Mouse (Mus musculus): ENCODE measurements around the gene Coro2b.

Gene Coro2b

DNA sequence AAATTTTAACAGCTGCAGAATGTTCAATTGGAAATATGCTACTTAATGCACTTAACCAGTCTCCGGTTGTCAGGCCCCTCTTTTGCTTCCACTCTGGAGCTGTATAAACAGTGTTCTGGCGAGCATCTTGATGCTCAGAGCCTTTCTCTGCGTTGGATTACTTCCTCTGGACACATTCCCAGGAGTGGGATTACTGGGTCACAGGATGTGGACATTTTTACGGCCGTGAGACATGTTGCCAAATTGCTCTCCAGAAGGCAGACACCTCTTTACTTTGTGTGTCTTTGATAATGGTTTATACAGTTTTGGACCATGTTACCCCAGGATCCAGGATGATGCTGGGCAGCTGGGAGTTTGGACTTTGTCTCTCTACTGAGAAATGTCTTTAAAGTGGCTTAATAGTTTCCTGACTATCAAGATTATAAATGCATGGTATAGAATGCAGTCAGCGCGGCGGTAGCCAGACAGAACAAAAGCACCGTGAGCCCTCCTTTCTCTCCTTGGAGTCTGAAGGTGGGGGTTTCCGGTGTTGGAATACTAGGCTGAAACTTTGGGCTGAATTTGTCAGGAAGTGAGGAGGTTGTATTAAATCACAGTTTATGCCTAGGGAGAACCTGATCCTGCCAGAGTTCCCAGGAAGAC lies 23.2 kb downstream of the Coro2b start:
- peak; percentile 45 to 49 for DNase-seq

- DNase-seq, result peak in 1 of 2 experiments; percentile 49
Observed at GRCm38 (mm10) chr9:62510530-62510936, 26.3 kb downstream of the Coro2b start.

GRCm38 (mm10) chr9:62509617-62510016 lies 27.2 kb downstream of the Coro2b start:
- DNase-seq, result no peak

DNA sequence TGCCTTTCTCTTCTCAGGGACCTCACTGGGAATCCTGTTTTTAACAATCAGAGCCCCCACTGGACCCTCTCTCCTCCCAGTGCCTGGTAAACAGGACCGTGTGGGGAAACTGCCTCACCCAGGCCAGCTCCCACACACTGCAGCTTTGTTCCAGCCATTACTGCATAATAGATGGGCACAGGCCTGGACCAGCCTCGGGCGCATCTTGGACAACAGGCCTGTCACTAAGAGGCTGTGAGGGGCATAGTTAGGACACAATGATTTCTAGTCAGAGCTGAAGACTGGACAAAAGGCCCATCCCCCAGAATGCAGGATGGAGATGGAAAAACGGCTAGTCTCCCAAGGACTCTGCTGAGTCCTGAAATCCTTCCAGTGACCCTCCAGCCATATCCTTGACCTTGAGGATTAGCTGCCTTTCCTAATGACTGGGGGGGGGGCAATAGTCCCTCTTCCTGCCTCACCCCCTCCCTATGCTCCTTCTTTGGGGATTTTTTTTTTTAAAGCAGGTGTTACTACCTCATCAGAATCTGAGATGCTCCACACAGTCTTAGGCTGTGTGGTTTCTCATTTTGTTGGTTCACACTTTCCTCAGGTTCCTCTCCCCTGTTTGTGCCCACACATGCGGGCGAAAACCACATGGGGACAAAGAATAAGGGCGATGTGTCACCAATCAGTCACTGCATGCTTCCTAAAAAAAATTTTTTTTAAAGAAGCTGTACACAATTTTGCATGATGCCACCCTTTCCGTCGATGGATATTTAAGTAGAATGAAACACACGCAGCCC lies 27.9 kb downstream of the Coro2b start:
- no peak for DNase-seq

- DNase-seq, result no peak
Observed at GRCm38 (mm10) chr9:62506467-62507067, 30.3 kb downstream of the Coro2b start.

- DNase-seq, result no peak
Observed at GRCm38 (mm10) chr9:62504129-62504528, 32.7 kb downstream of the Coro2b start.

DNA sequence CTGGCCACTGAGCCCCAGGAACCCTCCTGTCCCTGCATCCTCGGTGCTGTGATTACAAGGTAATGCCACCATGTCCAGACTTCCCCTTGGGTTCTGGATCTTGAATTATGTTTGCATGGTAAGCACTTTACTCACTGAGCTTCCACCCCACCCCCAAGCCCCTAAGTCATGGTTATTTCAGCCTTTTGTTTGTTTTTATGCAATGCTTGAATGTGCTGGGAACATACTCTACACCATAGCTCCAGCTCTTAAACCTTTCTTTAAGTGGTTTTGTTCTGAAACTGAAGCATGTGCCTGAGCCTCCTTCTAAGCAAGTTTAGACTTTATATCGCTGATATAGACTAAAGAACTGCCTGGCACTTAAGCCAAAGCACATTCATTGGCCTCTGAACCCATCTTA lies 34.5 kb downstream of the Coro2b start:
- no peak for DNase-seq

DNA sequence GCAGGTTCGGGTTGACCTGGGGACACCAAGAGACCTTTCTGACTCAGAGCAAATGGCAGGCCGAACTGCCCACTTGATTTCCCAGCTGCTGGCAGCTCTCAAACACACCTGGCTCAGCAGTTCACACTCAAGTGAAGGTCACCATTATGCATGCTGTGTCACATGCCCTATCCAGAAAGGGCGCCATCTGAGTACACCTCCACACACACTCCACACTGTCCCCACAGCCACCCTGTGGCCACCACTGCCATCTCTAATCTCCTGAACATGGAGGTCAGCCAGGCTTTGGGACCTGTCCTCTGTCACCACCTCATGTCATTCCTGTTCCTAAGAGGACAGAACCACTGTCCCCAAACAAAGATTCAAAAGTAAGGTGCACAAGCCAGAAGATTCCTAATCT lies 35.3 kb downstream of the Coro2b start:
- DNase-seq, result no peak

DNA sequence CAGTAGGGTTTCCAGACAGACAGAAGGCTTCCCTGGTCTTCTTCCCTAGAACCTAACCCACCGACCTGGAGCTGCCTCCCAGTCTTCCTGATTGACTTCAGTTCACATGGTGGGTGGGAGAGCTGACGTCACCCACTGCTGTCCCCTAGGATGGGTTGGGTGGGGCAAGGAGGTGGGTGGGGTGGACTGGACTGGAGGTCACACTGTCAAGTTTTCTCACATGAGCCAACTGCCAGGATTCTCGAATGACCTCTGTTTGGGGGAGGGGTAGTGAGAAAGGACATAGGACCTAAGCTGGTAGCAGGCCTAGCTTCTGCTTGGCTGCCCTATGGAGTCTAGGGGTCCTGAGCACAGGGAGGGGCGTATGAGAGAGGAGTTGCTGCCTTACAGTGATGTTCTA lies 36.8 kb downstream of the Coro2b start:
- no peak for DNase-seq

- DNase-seq, result no peak
Observed at GRCm38 (mm10) chr9:62498945-62499344, 37.9 kb downstream of the Coro2b start.

DNA sequence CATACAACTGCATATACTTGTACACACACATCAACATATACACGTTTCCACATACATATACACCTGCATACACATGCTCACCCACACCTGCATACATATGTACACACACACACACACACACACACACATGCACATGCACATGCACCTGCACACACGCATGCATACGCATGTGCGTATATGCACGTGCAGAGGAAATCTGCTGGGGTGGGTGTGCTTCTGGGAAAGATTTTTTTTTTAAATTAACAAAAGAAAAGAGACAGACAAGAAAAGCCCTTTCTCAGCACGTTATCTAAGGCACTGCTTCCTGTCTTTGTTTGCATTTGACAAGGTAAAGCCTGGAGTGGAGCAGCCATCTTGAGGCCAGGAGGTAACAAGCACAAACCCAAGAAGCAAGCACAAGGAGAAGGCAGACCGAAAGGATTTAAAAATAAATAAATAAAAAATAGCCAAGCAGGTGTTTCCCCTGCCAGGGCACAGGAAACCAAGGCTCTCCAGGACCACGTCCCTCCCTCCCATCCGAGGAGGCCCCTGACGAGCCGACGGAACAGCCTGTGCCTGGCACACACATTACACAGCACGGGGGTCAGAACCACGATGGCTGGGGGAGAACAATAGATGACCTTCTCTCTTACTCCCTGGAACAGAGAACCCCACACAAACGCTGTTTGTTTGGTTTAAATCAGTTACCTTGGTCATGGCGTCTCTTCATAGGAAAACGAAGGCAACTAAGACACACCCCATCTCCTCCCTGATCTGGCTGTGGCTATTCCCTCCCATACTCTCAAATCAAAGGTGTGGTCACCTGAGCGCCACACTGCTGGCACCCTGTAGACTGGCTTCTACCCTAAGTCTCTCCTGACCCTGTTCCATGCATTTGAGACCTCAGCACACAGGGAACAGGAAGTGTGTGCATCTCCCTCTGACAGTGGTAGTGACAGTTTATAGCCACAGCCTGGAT lies 39.4 kb downstream of the Coro2b start:
- peak in 1 of 2 experiments; percentile 60 for DNase-seq

DNA sequence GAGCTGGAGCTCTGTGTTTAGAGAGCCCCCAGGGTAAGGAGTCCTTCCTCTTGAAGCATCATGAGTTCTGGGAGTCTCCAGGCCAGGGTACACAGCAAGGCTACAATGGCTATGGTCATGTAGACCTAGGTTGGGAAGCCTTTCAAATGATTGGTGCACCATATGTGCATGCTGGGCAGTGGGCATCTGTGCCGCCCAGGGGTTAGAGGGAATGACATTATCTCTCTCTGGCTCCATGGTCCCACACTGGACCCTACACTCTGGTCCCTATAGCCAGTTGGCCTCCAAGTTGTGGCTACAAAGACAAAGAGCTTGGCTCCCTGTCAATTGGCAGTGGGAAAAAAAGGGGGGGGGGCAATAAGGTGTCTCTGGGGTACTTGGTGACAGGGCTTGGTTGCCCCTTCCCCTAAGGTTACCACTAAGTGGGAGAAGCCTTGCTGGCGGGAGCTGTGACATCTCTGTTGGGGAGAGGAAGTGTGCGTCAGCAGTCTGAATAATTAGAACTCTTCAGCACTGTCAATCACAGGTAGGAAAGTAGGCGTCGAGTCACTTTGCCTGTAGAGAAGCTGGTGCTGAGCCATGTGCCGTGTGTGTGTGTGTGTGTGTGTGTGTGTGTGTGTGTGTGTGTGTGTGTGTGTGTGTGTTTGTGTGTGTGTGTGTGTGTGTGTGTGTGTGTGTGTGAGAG lies 44.4 kb downstream of the Coro2b start:
- no peak for DNase-seq

DNA sequence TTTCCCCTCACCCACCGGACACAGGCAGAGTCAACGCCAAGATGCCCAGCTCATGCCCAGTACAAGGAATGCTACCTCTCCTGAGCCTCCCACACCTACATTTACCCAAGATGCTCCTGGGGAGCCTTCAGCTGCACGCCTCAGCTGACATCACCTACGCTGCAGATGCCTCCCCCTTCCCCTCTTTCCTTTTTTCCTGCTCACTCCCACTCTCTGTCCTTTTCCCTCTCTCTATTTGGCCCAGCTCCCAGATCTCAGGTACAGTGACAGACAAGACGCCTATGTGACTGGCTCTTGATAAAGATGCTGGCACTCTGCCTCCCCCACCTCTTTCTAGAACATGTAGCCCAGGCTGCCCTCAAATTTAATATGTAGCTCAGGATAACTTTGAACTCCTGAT lies 45.2 kb downstream of the Coro2b start:
- no peak for DNase-seq

- DNase-seq, result peak; percentile 63 to 78
Observed at GRCm38 (mm10) chr9:62491104-62491503, 45.7 kb downstream of the Coro2b start.

DNA sequence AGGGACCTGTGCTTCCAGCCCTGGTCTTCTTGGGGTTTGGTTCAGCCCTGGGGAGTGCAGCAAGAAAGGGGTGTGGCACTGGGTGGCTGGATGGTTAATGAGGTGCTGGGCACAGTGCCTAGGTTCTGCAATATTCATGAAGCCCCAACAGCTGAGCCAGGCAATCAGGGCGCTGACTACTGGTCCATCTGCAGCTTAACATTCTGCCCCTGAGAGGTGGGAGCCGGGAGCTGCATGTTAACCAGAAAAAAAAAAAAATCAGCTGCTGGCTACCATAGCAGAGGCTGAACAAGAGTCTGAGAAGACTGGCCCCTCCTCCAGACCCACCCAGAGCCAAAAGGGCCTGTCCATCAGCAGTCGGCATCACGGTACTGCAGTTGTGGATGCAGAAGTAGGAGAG lies 52.7 kb downstream of the Coro2b start:
- no peak for DNase-seq

DNA sequence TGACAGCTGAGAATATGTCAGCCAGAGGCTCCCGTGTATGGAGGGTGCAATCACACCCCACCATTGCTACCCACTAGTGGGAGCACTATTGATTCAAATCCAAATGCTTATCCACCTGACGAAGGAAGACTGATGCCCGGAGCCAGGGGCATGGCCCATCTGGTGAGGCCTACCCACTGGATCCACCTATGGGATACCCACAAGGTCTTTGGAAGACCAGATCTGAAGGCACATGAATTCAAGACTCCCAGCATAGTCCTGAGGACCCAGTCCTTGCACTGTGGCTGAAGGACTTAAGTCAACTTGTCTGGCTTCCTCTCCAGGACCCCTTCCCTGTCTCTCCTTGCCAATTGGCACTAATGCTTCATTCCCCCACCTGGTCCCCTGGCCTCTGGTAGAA lies 54.1 kb downstream of the Coro2b start:
- DNase-seq, result no peak

- no peak for DNase-seq
Observed at GRCm38 (mm10) chr9:62480898-62481642, 55.8 kb downstream of the Coro2b start.

DNA sequence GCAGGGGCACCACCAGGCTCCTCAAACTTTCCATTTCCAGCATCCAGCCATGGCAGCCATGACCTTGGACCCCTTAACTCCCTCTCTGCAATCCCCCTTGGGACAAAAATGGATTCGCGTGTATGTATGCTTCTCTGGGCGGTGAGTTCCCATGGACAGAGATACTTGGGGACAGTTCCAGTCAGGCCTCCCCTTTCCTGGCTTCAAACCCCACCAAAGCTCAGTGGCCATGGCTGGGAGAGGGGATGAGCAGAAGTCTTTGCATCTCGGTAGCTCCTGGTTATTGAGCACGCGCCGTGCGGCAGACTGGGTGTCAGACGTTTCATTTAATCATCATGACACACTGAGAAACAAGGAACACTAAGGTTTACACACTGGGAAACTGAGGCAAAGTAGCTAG lies 56.7 kb downstream of the Coro2b start:
- DNase-seq, result no peak

- DNase-seq, result peak; percentile 65 to 81
Observed at GRCm38 (mm10) chr9:62476782-62477487, 59.9 kb downstream of the Coro2b start.

DNA sequence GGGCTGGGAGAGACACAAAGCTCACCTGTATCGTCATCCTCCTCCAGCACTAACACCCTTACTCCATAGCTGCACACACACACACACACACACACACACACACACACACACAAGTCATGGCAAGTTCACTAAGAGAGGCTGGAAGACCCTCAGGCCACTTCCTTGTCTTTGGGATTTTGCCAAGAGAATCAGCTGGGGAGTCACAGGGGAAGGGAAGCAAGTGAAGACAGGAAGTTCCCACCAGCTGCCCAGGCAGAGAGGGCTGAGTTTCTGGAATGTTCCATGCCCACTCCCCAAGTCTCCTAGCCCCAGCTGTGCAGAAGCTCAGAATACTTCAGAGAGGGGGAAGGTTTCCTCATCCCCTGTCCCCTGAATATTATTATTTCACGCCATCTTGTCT lies 62.6 kb downstream of the Coro2b start:
- no peak for DNase-seq
